Mouse (Mus musculus): Measurements from ENCODE around the gene Map3k3. TPM values are rescaled to one million over a fixed set of nuclear protein-coding genes. Genes with fewer than 3 reads are reported as not detected.

Map3k3 gene
- total and polyA plus RNA-seq, 2 experiments from 2014 or later = 8.5 to 32.9 TPM

- Histone ChIP-seq H3K9ac (0 out of 2 replicates have a peak overlapping the region, but pooled peaks have one; percentile 73), H3K36me3 (ENCODE audit: insufficient read depth) (peaks cover 46% of the 10 kb centered on the region), H3K27me3 (ENCODE audit: insufficient read depth, low read length) (no peaks in the 10 kb centered on the region), H3K4me3 (ENCODE audit: low read depth, low read length) (peak overlapping the region; percentile 78; the same call in 1 of the 2 replicates), H3K9me3 (ENCODE audit: low read length) (no peaks in the 10 kb centered on the region), H3K4me1 (ENCODE audit: insufficient read depth) (peaks cover 12% of the 10 kb centered on the region; the same call in 1 of the 2 replicates), H3K27ac (ENCODE audit: low read depth, low read length) (peak overlapping the region; percentile 96), H3K4me2 (ENCODE audit: low read depth) (peak overlapping the region; percentile 91)
- DNase-seq = no peak
- WGBS = 55% methylated on average over 14 of the region's 14 CpGs
- ATAC-seq = no peak
- peak; percentile 69 for TF ChIP-seq CTCF (IDR thresholded peaks at IDR 0.05; ENCODE audit: low read depth)
These were observed 73.9 kb downstream of the Map3k3 start for GRCm38 (mm10) chr11:106158081-106158929.

GRCm38 (mm10) chr11:106158930-106159215, 74.5 kb downstream of the Map3k3 start:
- WGBS = 32% methylated on average over 9 of the region's 9 CpGs
- Histone ChIP-seq H3K4me1 (ENCODE audit: insufficient read depth) (peaks cover 12% of the 10 kb centered on the region; the same call in 1 of the 2 replicates), H3K9ac (peak overlapping the region; percentile 73), H3K4me3 (ENCODE audit: low read depth, low read length) (peak overlapping the region; percentile 78), H3K36me3 (ENCODE audit: insufficient read depth) (peaks cover 46% of the 10 kb centered on the region), H3K27ac (ENCODE audit: low read depth, low read length) (peak overlapping the region; percentile 96), H3K27me3 (ENCODE audit: insufficient read depth, low read length) (no peaks in the 10 kb centered on the region), H3K9me3 (ENCODE audit: low read length) (no peaks in the 10 kb centered on the region), H3K4me2 (ENCODE audit: low read depth) (peak overlapping the region; percentile 91)
- TF ChIP-seq CTCF (IDR thresholded peaks at IDR 0.05; ENCODE audit: low read depth) = no peak
- DNase-seq (no peak), ATAC-seq (no peak)

- under 1% methylated on average over 23 of the region's 25 CpGs for WGBS
- H3K4me3 ChIP-seq (ENCODE audit: low read depth, low read length) = peak overlapping the region; percentile 78
- peaks cover 12% of the 10 kb centered on the region; the same call in 1 of the 2 replicates for H3K4me1 ChIP-seq (ENCODE audit: insufficient read depth)
- H3K36me3 ChIP-seq (ENCODE audit: insufficient read depth) = peaks cover 46% of the 10 kb centered on the region
- no peaks in the 10 kb centered on the region for H3K9me3 ChIP-seq (ENCODE audit: low read length)
- peak overlapping the region; percentile 73 for H3K9ac ChIP-seq
- TF ChIP-seq CTCF (IDR thresholded peaks at IDR 0.05; ENCODE audit: low read depth) = no peak
- peak overlapping the region; percentile 96 for H3K27ac ChIP-seq (ENCODE audit: low read depth, low read length)
- ATAC-seq (peak; percentile 9), DNase-seq (no peak)
- no peaks in the 10 kb centered on the region for H3K27me3 ChIP-seq (ENCODE audit: insufficient read depth, low read length)
- H3K4me2 ChIP-seq (ENCODE audit: low read depth) = peak overlapping the region; percentile 91
These were observed 75.0 kb downstream of the Map3k3 start for GRCm38 (mm10) chr11:106159216-106159920.

GRCm38 (mm10) chr11:106159921-106160840, 75.8 kb downstream of the Map3k3 start:
- Histone ChIP-seq H3K36me3 (ENCODE audit: insufficient read depth) (peaks cover 44% of the 10 kb centered on the region), H3K4me1 (ENCODE audit: insufficient read depth) (peaks cover 12% of the 10 kb centered on the region; the same call in 1 of the 2 replicates), H3K9ac (peak overlapping the region; percentile 73), H3K9me3 (ENCODE audit: low read length) (no peaks in the 10 kb centered on the region), H3K4me2 (ENCODE audit: low read depth) (peak overlapping the region; percentile 91), H3K27me3 (ENCODE audit: insufficient read depth, low read length) (no peaks in the 10 kb centered on the region), H3K27ac (ENCODE audit: low read depth, low read length) (peak overlapping the region; percentile 96), H3K4me3 (ENCODE audit: low read depth, low read length) (peak overlapping the region; percentile 78)
- TF ChIP-seq CTCF (IDR thresholded peaks at IDR 0.05; ENCODE audit: low read depth) = peak; percentile 27; the same call in 1 of the 2 replicates
- WGBS = under 1% methylated on average over 101 of the region's 106 CpGs
- ATAC-seq (peak; percentile 77), DNase-seq (peak; percentile 91)

GRCm38 (mm10) chr11:106160841-106161721, 76.7 kb downstream of the Map3k3 start, which contains the start of the genes Gm10840 and Limd2:
Gene Gm10840, plus strand, starts transcription at chr11:106160850.
Gene Limd2, minus strand, starts transcription at chr11:106160860.
- H3K9ac ChIP-seq = peak within 1 kb of the TSS; percentile 73
- peak within 1 kb of the TSS; percentile 91 for H3K4me2 ChIP-seq (ENCODE audit: low read depth)
- H3K36me3 ChIP-seq (ENCODE audit: insufficient read depth) = peaks cover 45% of the 10 kb centered on the region
- no peak for TF ChIP-seq CTCF (IDR thresholded peaks at IDR 0.05; ENCODE audit: low read depth)
- H3K4me3 ChIP-seq (ENCODE audit: low read depth, low read length) = peak within 1 kb of the TSS; percentile 78
- H3K9me3 ChIP-seq (ENCODE audit: low read length) = no peaks in the 10 kb centered on the region
- peak; percentile 64 for ATAC-seq
- no peaks in the 10 kb centered on the region for H3K27me3 ChIP-seq (ENCODE audit: insufficient read depth, low read length)
- DNase-seq = peak; percentile 76
- peaks cover 12% of the 10 kb centered on the region; the same call in 1 of the 2 replicates for H3K4me1 ChIP-seq (ENCODE audit: insufficient read depth)
- 22% methylated on average over 22 of the region's 22 CpGs for WGBS
- H3K27ac ChIP-seq (ENCODE audit: low read depth, low read length) = peak within 1 kb of the TSS; percentile 96
